Mouse (Mus musculus) midbrain, embryonic 11.5 days (tissue): ENCODE measurements at regions not wholly inside any gene's neighbourhood (a gene's known extent, or its start where the extent isn't known, plus 50 kb on each side); places are given as distances from the start of the nearest gene placed in this dataset.
A peak's percentile ranks its signal among the peaks of the same experiment; 100 is the strongest.
"Not testable (repeated sequence)": the region's sequence is repeated elsewhere in the genome, so short reads cannot be mapped to it uniquely, and the experiment has no call there.

Experiments used
- ATAC-seq: fragments of 200-750 bp; cut with Nextera tagmentation; 2 replicates; pipeline ENCODE4 v1.8.0; 2017; ENCODE audit warnings: moderate TSS enrichment, moderate library complexity; ENCODE audit not compliant: low FRiP score
- DNase-seq: peaks from one replicate; pipeline ENCODE4 v3.0.0; 2015; ENCODE audit warnings: low spot score; ENCODE audit errors: missing footprints
- H3K27ac ChIP-seq: fragments of 300-500 bp; sonication (generic); 2 replicates; pipeline ENCODE4 v1.5.1; 2014; ENCODE audit warnings: low read depth, low read length
- H3K27me3 ChIP-seq: fragments of 300-500 bp; sonication (generic); 2 replicates; pipeline ENCODE4 v1.6.1; 2014; ENCODE audit warnings: mild to moderate bottlenecking, low read length, moderate library complexity, mixed read lengths; ENCODE audit not compliant: control insufficient read depth, insufficient read depth
- H3K36me3 ChIP-seq: fragments of 300-500 bp; sonication (generic); 2 replicates; pipeline ENCODE4 v1.6.1; 2014; ENCODE audit warnings: mild to moderate bottlenecking, low read length, moderate library complexity, mixed read lengths; ENCODE audit not compliant: control insufficient read depth, insufficient read depth
- H3K4me1 ChIP-seq: fragments of 300-500 bp; sonication (generic); 2 replicates; pipeline ENCODE4 v1.6.1; 2014; ENCODE audit warnings: low read length; ENCODE audit not compliant: control insufficient read depth, insufficient read depth
- H3K4me2 ChIP-seq: fragments of 300-500 bp; sonication (generic); 2 replicates; pipeline ENCODE4 v1.6.1; 2014; ENCODE audit warnings: mild to moderate bottlenecking, moderate library complexity
- H3K4me3 ChIP-seq: fragments of 300-500 bp; sonication (generic); 2 replicates; pipeline ENCODE4 v1.5.1; 2014; ENCODE audit warnings: low read depth, low read length
- H3K9ac ChIP-seq: fragments of 300-500 bp; sonication (generic); 2 replicates; pipeline ENCODE4 v1.6.1; 2014; ENCODE audit warnings: low read length
- H3K9me3 ChIP-seq: fragments of 300-500 bp; sonication (generic); 2 replicates; pipeline ENCODE4 v1.6.1; 2016; ENCODE audit warnings: low read length; ENCODE audit not compliant: control insufficient read depth
- WGBS: fragments of 180-500 bp; shearing (Covaris S2); extraction: QIAGEN DNeasy Blood & Tissue Kit; methylation state at CpG from one replicate; pipeline ENCODE4 v1.1.7; 2014; 5-methylcytosine and 5-hydroxymethylcytosine counted together

- Histone ChIP-seq H3K9ac (no peak overlapping the region), H3K36me3 (no peaks in the 10 kb centered on the region), H3K4me3 (no peak overlapping the region), H3K27ac (no peak overlapping the region), H3K4me1 (no peaks in the 10 kb centered on the region), H3K4me2 (no peak overlapping the region), H3K9me3 (no peaks in the 10 kb centered on the region; the same call in 1 of the 2 replicates), H3K27me3 (no peaks in the 10 kb centered on the region)
- DNase-seq (peak; percentile 45), ATAC-seq (no peak)
- 97% methylated on average over 2 of the region's 2 CpGs for WGBS
Measured at GRCm38 (mm10) chr2:98112023-98112422, 550.0 kb upstream of the Gm10801 start.

GRCm38 (mm10) chr2:98123441-98123840, 538.6 kb upstream of the Gm10801 start:
- Histone ChIP-seq H3K4me2 (no peak overlapping the region), H3K9ac (no peak overlapping the region), H3K9me3 (no peaks in the 10 kb centered on the region), H3K36me3 (no peaks in the 10 kb centered on the region), H3K4me3 (no peak overlapping the region), H3K27ac (no peak overlapping the region), H3K27me3 (no peaks in the 10 kb centered on the region), H3K4me1 (no peaks in the 10 kb centered on the region)
- WGBS: 54% methylated on average over 2 of the region's 2 CpGs
- ATAC-seq: no peak
- DNase-seq: peak; percentile 72

- no peak overlapping the region for H3K27ac ChIP-seq
- no peak overlapping the region for H3K4me2 ChIP-seq
- H3K4me3 ChIP-seq: no peak overlapping the region
- no peaks in the 10 kb centered on the region for H3K4me1 ChIP-seq
- peak; percentile 59 for DNase-seq
- ATAC-seq: peak; percentile 65; the same call in 1 of the 2 replicates
- 77% methylated on average over 2 of the region's 2 CpGs for WGBS
- H3K9ac ChIP-seq: no peak overlapping the region
- H3K9me3 ChIP-seq: no peaks in the 10 kb centered on the region
- no peaks in the 10 kb centered on the region for H3K27me3 ChIP-seq
- no peaks in the 10 kb centered on the region for H3K36me3 ChIP-seq
Measured at GRCm38 (mm10) chr2:98124646-98125045, 537.4 kb upstream of the Gm10801 start.

GRCm38 (mm10) chr2:98140461-98140860, 521.6 kb upstream of the Gm10801 start:
- H3K4me3 ChIP-seq, DNase-seq, H3K27me3 ChIP-seq, ATAC-seq, H3K4me2 ChIP-seq, H3K36me3 ChIP-seq, H3K4me1 ChIP-seq, H3K9ac ChIP-seq, H3K27ac ChIP-seq, H3K9me3 ChIP-seq: not testable (repeated sequence)
- 86% methylated on average over 8 of the region's 8 CpGs for WGBS

- H3K9ac ChIP-seq: no peak overlapping the region
- no peak for ATAC-seq
- no peak overlapping the region for H3K27ac ChIP-seq
- no peaks in the 10 kb centered on the region for H3K9me3 ChIP-seq
- DNase-seq: no peak
- no peaks in the 10 kb centered on the region for H3K4me1 ChIP-seq
- no peaks in the 10 kb centered on the region for H3K27me3 ChIP-seq
- no peak overlapping the region for H3K4me2 ChIP-seq
- no peak overlapping the region for H3K4me3 ChIP-seq
- no peaks in the 10 kb centered on the region for H3K36me3 ChIP-seq
Measured at GRCm38 (mm10) chr2:98143711-98144110, 518.3 kb upstream of the Gm10801 start.
